Mouse (Mus musculus) hindbrain, embryonic 14.5 days (tissue): ENCODE data around the gene Stx1b. TPM values are rescaled to one million over a fixed set of nuclear protein-coding genes. Genes with fewer than 3 reads are reported as not detected.

ENCODE experiments used
- ATAC-seq: fragments of 200-750 bp; cut with Nextera tagmentation; 2 replicates; pipeline ENCODE4 v1.8.0; 2017; ENCODE audit warnings: moderate number of reproducible peaks, mild to moderate bottlenecking, moderate TSS enrichment, moderate library complexity; ENCODE audit not compliant: low FRiP score
- DNase-seq: peaks from one replicate; pipeline ENCODE4 v3.0.0-alpha.2; 2015; ENCODE audit warnings: low spot score
- H3K27ac ChIP-seq: fragments of 300-500 bp; sonication (generic); 2 replicates; pipeline ENCODE4 v1.5.1; 2014; ENCODE audit warnings: mild to moderate bottlenecking, moderate library complexity
- H3K27me3 ChIP-seq: fragments of 300-500 bp; sonication (generic); 2 replicates; pipeline ENCODE4 v1.6.1; 2014; ENCODE audit warnings: mild to moderate bottlenecking, low read length, mixed read lengths; ENCODE audit not compliant: control insufficient read depth, insufficient read depth
- H3K36me3 ChIP-seq: fragments of 300-500 bp; sonication (generic); replicated peaks from 2 replicates; pipeline ENCODE4 v1.6.1; 2014; ENCODE audit not compliant: control insufficient read depth, insufficient read depth
- H3K4me1 ChIP-seq: fragments of 300-500 bp; sonication (generic); replicated peaks from 2 replicates; pipeline ENCODE4 v1.6.1; 2014; ENCODE audit warnings: antibody characterized with exemption, low read length, mixed read lengths; ENCODE audit not compliant: control insufficient read depth, insufficient read depth
- H3K4me2 ChIP-seq: fragments of 300-500 bp; sonication (generic); replicated peaks from 2 replicates; pipeline ENCODE4 v1.6.1; 2014; ENCODE audit warnings: mild to moderate bottlenecking, moderate library complexity
- H3K4me3 ChIP-seq: fragments of 300-500 bp; sonication (generic); replicated peaks from 2 replicates; pipeline ENCODE4 v1.5.1; 2014; ENCODE audit warnings: mild to moderate bottlenecking, low read length
- H3K9ac ChIP-seq: fragments of 300-500 bp; sonication (generic); 2 replicates; pipeline ENCODE4 v1.6.1; 2014
- H3K9me3 ChIP-seq: fragments of 300-500 bp; sonication (generic); 2 replicates; pipeline ENCODE4 v1.6.1; 2016; ENCODE audit warnings: low read length; ENCODE audit not compliant: control insufficient read depth
- WGBS: fragments of 180-500 bp; shearing (Covaris S2); extraction: QIAGEN DNeasy Blood & Tissue Kit; methylation state at CpG from one replicate; pipeline ENCODE4 v1.1.7; 2014; 5-methylcytosine and 5-hydroxymethylcytosine counted together
- polyA plus RNA-seq: library from polyadenylated mRNA; unstranded; fragments of >200 nt; fragmentation: Nextera tagmentation; extraction: Ambion mirVana; gene quantifications from 2 replicates; pipeline ENCODE4 v1.2.1, GENCODE M21; 2014

Gene Stx1b
- polyA plus RNA-seq, 1 experiment from 2014 or later = 59.7 TPM

DNA sequence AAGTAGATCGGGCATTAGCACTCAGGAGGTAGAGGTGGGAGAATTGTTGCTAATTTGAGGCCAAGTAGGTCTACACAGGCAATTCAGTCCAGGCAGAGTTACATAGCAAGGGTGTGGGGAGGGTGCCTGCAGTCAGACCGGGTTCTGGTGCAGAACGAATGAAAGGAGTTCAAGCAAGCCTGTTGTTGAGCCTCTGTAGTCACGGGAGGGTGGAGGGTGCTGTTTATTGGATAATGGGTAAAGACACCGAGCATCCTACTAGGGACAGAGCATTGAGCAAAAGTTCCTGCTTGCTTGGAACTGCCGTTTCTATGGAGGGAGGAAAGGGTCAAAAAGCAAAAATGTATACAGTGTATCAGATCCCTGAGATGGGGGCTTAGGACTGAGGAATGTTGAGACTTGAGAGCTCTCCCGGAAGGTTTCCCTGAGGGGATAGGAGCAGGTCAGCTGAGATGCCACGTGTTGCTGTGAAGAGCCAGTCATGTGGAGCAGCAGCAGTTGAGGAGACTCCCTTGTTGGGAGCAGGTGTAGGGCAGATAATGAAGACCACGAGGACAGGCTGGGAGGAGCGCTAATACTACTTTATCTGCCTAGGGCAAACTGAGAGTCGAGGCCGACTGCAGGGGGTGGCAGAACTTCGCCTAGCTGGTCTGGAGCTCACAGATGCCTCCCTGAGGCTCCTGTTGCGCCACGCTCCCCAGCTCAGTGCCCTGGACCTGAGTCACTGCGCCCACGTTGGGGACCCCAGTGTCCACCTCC is 57.3 kb downstream of the Stx1b start:
- Histone ChIP-seq H3K9ac (no peak overlapping the region), H3K4me2 (no peak overlapping the region), H3K36me3 (peaks cover 60% of the 10 kb centered on the region), H3K27ac (no peak overlapping the region), H3K9me3 (no peaks in the 10 kb centered on the region), H3K4me3 (no peak overlapping the region), H3K4me1 (peaks cover 18% of the 10 kb centered on the region; the same call in 1 of the 2 replicates), H3K27me3 (no peaks in the 10 kb centered on the region)
- DNase-seq (no peak), ATAC-seq (no peak)
- WGBS = 84% methylated on average over 17 of the region's 17 CpGs

DNA sequence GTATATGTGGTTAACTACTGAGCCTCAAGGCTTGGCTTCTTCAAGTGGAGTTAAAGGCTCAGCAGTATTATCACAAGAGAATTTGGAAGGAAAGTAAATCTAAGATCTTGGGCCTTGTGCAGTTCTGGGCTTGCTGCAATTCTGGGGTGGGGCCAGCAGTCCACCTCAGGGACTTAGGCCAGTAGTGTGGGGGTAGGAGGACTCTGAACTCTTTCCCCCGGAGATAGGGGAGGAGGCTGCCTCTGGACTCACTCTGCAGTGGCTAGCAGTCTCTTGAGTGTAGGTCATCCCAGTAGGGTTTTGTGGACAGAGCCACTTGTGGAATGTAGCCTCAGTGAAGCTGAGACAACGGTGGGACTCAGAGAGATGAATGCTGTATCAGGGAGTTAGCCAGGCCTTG is 58.6 kb downstream of the Stx1b start:
- WGBS = 90% methylated on average over 2 of the region's 2 CpGs
- no peak overlapping the region for H3K27ac ChIP-seq
- H3K4me1 ChIP-seq = peaks cover 18% of the 10 kb centered on the region; the same call in 1 of the 2 replicates
- H3K27me3 ChIP-seq = no peaks in the 10 kb centered on the region
- ATAC-seq (no peak), DNase-seq (no peak)
- H3K9me3 ChIP-seq = no peaks in the 10 kb centered on the region
- H3K4me3 ChIP-seq = no peak overlapping the region
- no peak overlapping the region for H3K4me2 ChIP-seq
- H3K9ac ChIP-seq = no peak overlapping the region
- peaks cover 73% of the 10 kb centered on the region for H3K36me3 ChIP-seq

- whole genome bisulfite sequencing = 95% methylated on average over 4 of the region's 4 CpGs
- Histone ChIP-seq H3K27ac (no peak overlapping the region), H3K4me2 (no peak overlapping the region), H3K4me1 (no peaks in the 10 kb centered on the region), H3K9ac (no peak overlapping the region), H3K4me3 (no peak overlapping the region), H3K27me3 (no peaks in the 10 kb centered on the region), H3K36me3 (peaks cover 91% of the 10 kb centered on the region), H3K9me3 (no peaks in the 10 kb centered on the region)
- DNase-seq = no peak
- ATAC-seq = no peak
Measured at GRCm38 (mm10) chr7:127763642-127764041, 60.7 kb downstream of the Stx1b start.

- WGBS = 47% methylated on average over 7 of the region's 7 CpGs
- no peak for ATAC-seq
- Histone ChIP-seq H3K4me3 (no peak overlapping the region), H3K27me3 (no peaks in the 10 kb centered on the region), H3K4me1 (no peaks in the 10 kb centered on the region), H3K4me2 (no peak overlapping the region), H3K9ac (no peak overlapping the region), H3K9me3 (no peaks in the 10 kb centered on the region), H3K36me3 (peaks cover 93% of the 10 kb centered on the region), H3K27ac (no peak overlapping the region)
- DNase-seq = peak; percentile 71
Measured at GRCm38 (mm10) chr7:127761026-127761425, 63.3 kb downstream of the Stx1b start.

DNA sequence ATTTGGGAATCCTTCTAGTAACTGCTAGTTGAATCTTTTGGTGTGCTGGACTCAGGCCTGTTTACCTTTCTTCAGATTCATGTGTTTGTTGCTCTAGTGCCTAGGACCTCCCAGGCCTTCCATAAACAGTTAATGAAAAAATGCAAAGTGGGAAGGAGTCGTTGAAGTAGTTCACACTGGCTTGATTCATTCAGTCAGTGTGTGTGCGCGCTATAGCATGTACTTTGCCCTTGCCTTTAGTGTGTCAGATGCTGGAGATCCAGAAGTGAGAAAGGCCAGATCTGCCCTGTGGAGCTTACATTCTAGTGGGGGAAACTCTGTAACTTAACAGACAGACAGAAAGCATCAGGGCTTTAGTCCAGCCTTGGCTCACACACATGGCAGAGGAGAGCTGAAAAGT is 63.9 kb downstream of the Stx1b start:
- no peak overlapping the region for H3K27ac ChIP-seq
- ATAC-seq = no peak
- H3K27me3 ChIP-seq = no peaks in the 10 kb centered on the region
- no peaks in the 10 kb centered on the region for H3K9me3 ChIP-seq
- H3K36me3 ChIP-seq = peaks cover 93% of the 10 kb centered on the region
- no peak for DNase-seq
- H3K9ac ChIP-seq = no peak overlapping the region
- no peak overlapping the region for H3K4me3 ChIP-seq
- WGBS = 90% methylated on average over 3 of the region's 3 CpGs
- no peaks in the 10 kb centered on the region for H3K4me1 ChIP-seq
- no peak overlapping the region for H3K4me2 ChIP-seq

DNA sequence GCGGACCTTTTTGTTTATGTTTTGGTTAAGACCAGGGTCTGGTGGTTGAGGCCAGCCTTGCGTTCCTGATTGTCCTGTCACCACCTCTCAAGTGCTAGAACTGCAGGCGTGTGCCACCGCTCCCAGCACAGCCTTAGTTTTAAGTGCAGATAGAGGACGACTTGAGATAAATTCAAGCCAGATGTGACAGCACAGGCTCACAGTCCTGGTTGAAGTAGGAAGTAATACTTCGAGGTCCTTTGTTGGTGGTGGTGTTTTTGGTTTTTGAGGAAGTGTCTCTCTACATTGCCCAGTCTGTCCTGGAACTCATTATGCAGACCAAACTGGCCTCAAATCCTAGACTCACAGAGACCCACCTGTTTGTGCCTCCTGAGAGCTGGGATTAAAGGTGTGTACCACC is 64.6 kb downstream of the Stx1b start:
- Histone ChIP-seq H3K9me3 (no peaks in the 10 kb centered on the region), H3K9ac (no peak overlapping the region), H3K27ac (no peak overlapping the region), H3K4me1 (peaks cover 5% of the 10 kb centered on the region; the same call in 1 of the 2 replicates), H3K4me2 (no peak overlapping the region), H3K27me3 (no peaks in the 10 kb centered on the region), H3K4me3 (no peak overlapping the region), H3K36me3 (peaks cover 93% of the 10 kb centered on the region)
- 81% methylated on average over 6 of the region's 6 CpGs for WGBS
- no peak for ATAC-seq
- DNase-seq = no peak

Other genes starting within 250 kb of the Stx1b start
- gene Ccdc189, start 236.0 kb downstream of the Stx1b start, polyA plus RNA-seq = 9.2 and 9.8 TPM in 2 replicates
- gene Rnf40, start 235.8 kb downstream of the Stx1b start, polyA plus RNA-seq = 37.4 and 40.6 TPM in 2 replicates
- 22.2 and 22.9 TPM in 2 replicates for gene Zfp629, start 208.8 kb downstream of the Stx1b start, polyA plus RNA-seq
- gene Bcl7c, start 115.6 kb downstream of the Stx1b start, polyA plus RNA-seq = 50.2 and 57.4 TPM in 2 replicates
- gene Ctf1, start 111.8 kb downstream of the Stx1b start, polyA plus RNA-seq = 3.1 and 4.2 TPM in 2 replicates
- gene Ctf2, start 92.4 kb downstream of the Stx1b start, polyA plus RNA-seq = 0.25 TPM in 1 of 2 replicates, not detected in the other
- gene Fbxl19, start 80.0 kb downstream of the Stx1b start, polyA plus RNA-seq = 5.6 and 6.9 TPM in 2 replicates
- gene Orai3, start 54.7 kb downstream of the Stx1b start, polyA plus RNA-seq = 4.8 and 7.3 TPM in 2 replicates
- gene Setd1a, start 47.9 kb downstream of the Stx1b start, polyA plus RNA-seq = 18.7 and 19.1 TPM in 2 replicates
- gene Gm49388, start 38.9 kb downstream of the Stx1b start, polyA plus RNA-seq = not detected in 2 replicates
- gene Hsd3b7, start 23.9 kb downstream of the Stx1b start, polyA plus RNA-seq = 10.6 and 11.0 TPM in 2 replicates
- 9.6 and 10.6 TPM in 2 replicates for gene Stx4a, start 255 bp downstream of the Stx1b start, polyA plus RNA-seq
- gene Zfp646, start 51.7 kb upstream of the Stx1b start, polyA plus RNA-seq = 11.6 and 12.3 TPM in 2 replicates
- gene Zfp668, start 52.3 kb upstream of the Stx1b start, polyA plus RNA-seq = 22.5 and 26.8 TPM in 2 replicates
- gene Prss53, start 66.4 kb upstream of the Stx1b start, polyA plus RNA-seq = 0.83 and 1.1 TPM in 2 replicates
- not detected in 2 replicates for gene Gm21974, start 70.9 kb upstream of the Stx1b start, polyA plus RNA-seq
- 71.9 and 81.8 TPM in 2 replicates for gene Vkorc1, start 71.1 kb upstream of the Stx1b start, polyA plus RNA-seq
- 65.5 and 69.2 TPM in 2 replicates for gene Bckdk, start 79.5 kb upstream of the Stx1b start, polyA plus RNA-seq
- gene Kat8, start 88.0 kb upstream of the Stx1b start, polyA plus RNA-seq = 42.1 and 46.0 TPM in 2 replicates
- 0.25 TPM in 2 replicates for gene Prss8, start 105.6 kb upstream of the Stx1b start, polyA plus RNA-seq
- gene Prss36, start 122.2 kb upstream of the Stx1b start, polyA plus RNA-seq = 13.1 and 14.2 TPM in 2 replicates
- gene Fus, start 142.9 kb upstream of the Stx1b start, polyA plus RNA-seq = 39.0 and 44.2 TPM in 2 replicates
- gene Pycard, start 169.3 kb upstream of the Stx1b start, polyA plus RNA-seq = 6.6 and 9.8 TPM in 2 replicates
- not detected in 2 replicates for gene Trim72, start 179.4 kb upstream of the Stx1b start, polyA plus RNA-seq
- 0.60 and 0.88 TPM in 2 replicates for gene Itgam, start 238.1 kb upstream of the Stx1b start, polyA plus RNA-seq
- not detected in 2 replicates for gene Gm49368, start 238.1 kb upstream of the Stx1b start, polyA plus RNA-seq